Mouse (Mus musculus) intestine, embryonic 15.5 days (tissue): ENCODE results near the gene Polr2b. TPM values are rescaled to one million over a fixed set of nuclear protein-coding genes. Genes with fewer than 3 reads are reported as not detected.

Experiments
- ATAC-seq: fragments of 200-750 bp; cut with Nextera tagmentation; 2 replicates; pipeline ENCODE4 v1.8.0; 2017; ENCODE audit warnings: moderate TSS enrichment, moderate library complexity
- H3K27ac ChIP-seq: fragments of 300-500 bp; sonication (generic); 2 replicates; pipeline ENCODE4 v1.5.1; 2015; ENCODE audit warnings: mild to moderate bottlenecking, inconsistent platforms
- H3K27me3 ChIP-seq: fragments of 300-500 bp; sonication (generic); replicated peaks from 2 replicates; pipeline ENCODE4 v1.6.1; 2015; ENCODE audit warnings: inconsistent platforms
- H3K36me3 ChIP-seq: fragments of 300-500 bp; sonication (generic); 2 replicates; pipeline ENCODE4 v1.6.1; 2015; ENCODE audit warnings: inconsistent platforms
- H3K4me1 ChIP-seq: fragments of 300-500 bp; sonication (generic); replicated peaks from 2 replicates; pipeline ENCODE4 v1.6.1; 2015; ENCODE audit warnings: inconsistent platforms
- H3K4me2 ChIP-seq: fragments of 300-500 bp; sonication (generic); replicated peaks from 2 replicates; pipeline ENCODE4 v1.6.1; 2015; ENCODE audit warnings: mild to moderate bottlenecking, inconsistent platforms
- H3K4me3 ChIP-seq: fragments of 300-500 bp; sonication (generic); replicated peaks from 2 replicates; pipeline ENCODE4 v1.5.1; 2015; ENCODE audit warnings: inconsistent platforms
- H3K9ac ChIP-seq: fragments of 300-500 bp; sonication (generic); 2 replicates; pipeline ENCODE4 v1.6.1; 2015; ENCODE audit warnings: inconsistent platforms
- H3K9me3 ChIP-seq: fragments of 300-500 bp; sonication (generic); 2 replicates; pipeline ENCODE4 v1.6.1; 2016; ENCODE audit warnings: inconsistent platforms
- WGBS: fragments of 180-500 bp; shearing (Covaris S2); methylation state at CpG from one replicate; pipeline ENCODE4 v1.1.7; 2015; 5-methylcytosine and 5-hydroxymethylcytosine counted together
- polyA plus RNA-seq: library from polyadenylated mRNA; unstranded; fragments of >200 nt; fragmentation: Nextera tagmentation; extraction: Ambion mirVana; gene quantifications from 2 replicates; pipeline ENCODE4 v1.2.1, GENCODE M21; 2015

The Polr2b gene
- polyA plus RNA-seq: 51.5 and 55.9 TPM in 2 replicates

GRCm38 (mm10) chr5:77309924-77310772 lies at the start of gene Polr2b, which contains the start of gene Noa1:
TSS of gene Polr2b (plus strand) at chr5:77310147.
TSS of gene Noa1 (minus strand) at chr5:77310084.
- ATAC-seq: peak; percentile 97

GRCm38 (mm10) chr5:77261137-77261536 lies 48.8 kb upstream of the Polr2b start:
- no peak for ATAC-seq
- 81% methylated on average over 4 of the region's 4 CpGs for WGBS
- no peaks in the 10 kb centered on the region for H3K36me3 ChIP-seq
- H3K9me3 ChIP-seq: no peaks in the 10 kb centered on the region
- no peak overlapping the region for H3K9ac ChIP-seq
- H3K27me3 ChIP-seq: no peaks in the 10 kb centered on the region
- no peak overlapping the region for H3K4me3 ChIP-seq
- no peaks in the 10 kb centered on the region for H3K4me1 ChIP-seq
- no peak overlapping the region for H3K4me2 ChIP-seq
- no peak overlapping the region for H3K27ac ChIP-seq

More at GRCm38 (mm10) chr5:77309924-77310772, at the start of gene Polr2b, which contains the start of gene Noa1:
- Histone ChIP-seq H3K9ac (peak within 1 kb of the TSS; percentile 72), H3K27me3 (no peaks in the 10 kb centered on the region), H3K27ac (peak within 1 kb of the TSS; percentile 80), H3K4me1 (peaks cover 17% of the 10 kb centered on the region), H3K9me3 (no peaks in the 10 kb centered on the region), H3K36me3 (peaks cover 10% of the 10 kb centered on the region), H3K4me3 (peak within 1 kb of the TSS; percentile 83), H3K4me2 (peak within 1 kb of the TSS; percentile 93)
- WGBS: under 1% methylated on average over 85 of the region's 85 CpGs

- Histone ChIP-seq H3K4me3 (no peak overlapping the region), H3K9ac (no peak overlapping the region), H3K4me2 (no peak overlapping the region), H3K27ac (no peak overlapping the region), H3K4me1 (no peaks in the 10 kb centered on the region), H3K9me3 (no peaks in the 10 kb centered on the region), H3K36me3 (no peaks in the 10 kb centered on the region), H3K27me3 (no peaks in the 10 kb centered on the region)
- 90% methylated on average over 5 of the region's 5 CpGs for WGBS
- ATAC-seq: no peak
These were observed 47.8 kb upstream of the Polr2b start for GRCm38 (mm10) chr5:77262105-77262504.

- Histone ChIP-seq H3K9me3 (no peaks in the 10 kb centered on the region), H3K27me3 (no peaks in the 10 kb centered on the region), H3K4me2 (peak within 1 kb of the TSS; percentile 61), H3K27ac (peak within 1 kb of the TSS; percentile 98), H3K9ac (peak within 1 kb of the TSS; percentile 82), H3K36me3 (peaks cover 3% of the 10 kb centered on the region; the same call in 1 of the 2 replicates), H3K4me3 (peak within 1 kb of the TSS; percentile 96), H3K4me1 (no peaks in the 10 kb centered on the region; the same call in 1 of the 2 replicates)
- ATAC-seq: peak; percentile 91
- WGBS: under 1% methylated on average over 63 of the region's 78 CpGs
These were observed 44.8 kb upstream of the Polr2b start, which contains the start of gene Rest for GRCm38 (mm10) chr5:77265081-77265670. TSS of gene Rest (plus strand) at chr5:77265491.

- Histone ChIP-seq H3K4me1 (no peaks in the 10 kb centered on the region; the same call in 1 of the 2 replicates), H3K27me3 (no peaks in the 10 kb centered on the region), H3K9ac (peak overlapping the region; percentile 82), H3K9me3 (no peaks in the 10 kb centered on the region), H3K4me2 (peak overlapping the region; percentile 61), H3K4me3 (peak overlapping the region; percentile 96), H3K36me3 (peaks cover 3% of the 10 kb centered on the region; the same call in 1 of the 2 replicates), H3K27ac (peak overlapping the region; percentile 98)
- peak; percentile 89 for ATAC-seq
- WGBS: 0% methylated on average over 3 of the region's 53 CpGs
These were observed 44.3 kb upstream of the Polr2b start for GRCm38 (mm10) chr5:77265671-77266065.

- Histone ChIP-seq H3K9ac (peak overlapping the region; percentile 82), H3K36me3 (peaks cover 5% of the 10 kb centered on the region; the same call in 1 of the 2 replicates), H3K27me3 (no peaks in the 10 kb centered on the region), H3K4me3 (peak overlapping the region; percentile 96), H3K27ac (peak overlapping the region; percentile 98), H3K9me3 (no peaks in the 10 kb centered on the region), H3K4me2 (peak overlapping the region; percentile 61), H3K4me1 (no peaks in the 10 kb centered on the region; the same call in 1 of the 2 replicates)
- WGBS: under 1% methylated on average over 75 of the region's 87 CpGs
- ATAC-seq: peak; percentile 80
These were observed 43.7 kb upstream of the Polr2b start for GRCm38 (mm10) chr5:77266066-77266885.

- peak overlapping the region; percentile 61 for H3K4me2 ChIP-seq
- H3K4me3 ChIP-seq: peak overlapping the region; percentile 96
- WGBS: 1% methylated on average over 11 of the region's 11 CpGs
- ATAC-seq: no peak
- H3K27me3 ChIP-seq: no peaks in the 10 kb centered on the region
- H3K27ac ChIP-seq: peak overlapping the region; percentile 98
- H3K9me3 ChIP-seq: no peaks in the 10 kb centered on the region
- no peaks in the 10 kb centered on the region; the same call in 1 of the 2 replicates for H3K4me1 ChIP-seq
- H3K36me3 ChIP-seq: peaks cover 5% of the 10 kb centered on the region; the same call in 1 of the 2 replicates
- H3K9ac ChIP-seq: peak overlapping the region; percentile 82
These were observed 43.0 kb upstream of the Polr2b start for GRCm38 (mm10) chr5:77266886-77267401.

GRCm38 (mm10) chr5:77267441-77267840 lies 42.5 kb upstream of the Polr2b start:
- H3K27me3 ChIP-seq: no peaks in the 10 kb centered on the region
- H3K4me2 ChIP-seq: peak overlapping the region; percentile 61
- no peaks in the 10 kb centered on the region; the same call in 1 of the 2 replicates for H3K4me1 ChIP-seq
- peak overlapping the region; percentile 96 for H3K4me3 ChIP-seq
- peaks cover 5% of the 10 kb centered on the region; the same call in 1 of the 2 replicates for H3K36me3 ChIP-seq
- H3K9ac ChIP-seq: no peak overlapping the region
- no peak for ATAC-seq
- WGBS: 75% methylated on average over 4 of the region's 4 CpGs
- H3K27ac ChIP-seq: no peak overlapping the region
- no peaks in the 10 kb centered on the region for H3K9me3 ChIP-seq

- Histone ChIP-seq H3K36me3 (peaks cover 5% of the 10 kb centered on the region; the same call in 1 of the 2 replicates), H3K4me3 (no peak overlapping the region), H3K27ac (no peak overlapping the region), H3K27me3 (no peaks in the 10 kb centered on the region), H3K9ac (no peak overlapping the region), H3K4me2 (no peak overlapping the region), H3K9me3 (no peaks in the 10 kb centered on the region), H3K4me1 (peaks cover 1% of the 10 kb centered on the region; the same call in 1 of the 2 replicates)
- no peak for ATAC-seq
- WGBS: 91% methylated on average over 30 of the region's 30 CpGs
These were observed 41.9 kb upstream of the Polr2b start for GRCm38 (mm10) chr5:77267957-77268624.

- Histone ChIP-seq H3K27me3 (no peaks in the 10 kb centered on the region), H3K9ac (no peak overlapping the region), H3K4me3 (no peak overlapping the region), H3K36me3 (peaks cover 5% of the 10 kb centered on the region; the same call in 1 of the 2 replicates), H3K27ac (no peak overlapping the region), H3K9me3 (no peaks in the 10 kb centered on the region), H3K4me1 (peaks cover 10% of the 10 kb centered on the region; the same call in 1 of the 2 replicates), H3K4me2 (no peak overlapping the region)
- 74% methylated on average over 8 of the region's 8 CpGs for WGBS
- no peak for ATAC-seq
These were observed 40.5 kb upstream of the Polr2b start for GRCm38 (mm10) chr5:77269399-77269798.

- Histone ChIP-seq H3K4me3 (no peak overlapping the region), H3K9me3 (no peaks in the 10 kb centered on the region), H3K36me3 (peaks cover 18% of the 10 kb centered on the region), H3K9ac (no peak overlapping the region), H3K4me1 (peaks cover 10% of the 10 kb centered on the region; the same call in 1 of the 2 replicates), H3K27ac (no peak overlapping the region), H3K4me2 (no peak overlapping the region), H3K27me3 (no peaks in the 10 kb centered on the region)
- no peak for ATAC-seq
- 73% methylated on average over 7 of the region's 7 CpGs for WGBS
These were observed 36.8 kb upstream of the Polr2b start for GRCm38 (mm10) chr5:77273151-77273550.
